Mouse (Mus musculus): ENCODE measurements at regions not wholly inside any gene's neighbourhood (a gene's known extent, or its start where the extent isn't known, plus 50 kb on each side); places are given as distances from the start of the nearest gene placed in this dataset.

DNA sequence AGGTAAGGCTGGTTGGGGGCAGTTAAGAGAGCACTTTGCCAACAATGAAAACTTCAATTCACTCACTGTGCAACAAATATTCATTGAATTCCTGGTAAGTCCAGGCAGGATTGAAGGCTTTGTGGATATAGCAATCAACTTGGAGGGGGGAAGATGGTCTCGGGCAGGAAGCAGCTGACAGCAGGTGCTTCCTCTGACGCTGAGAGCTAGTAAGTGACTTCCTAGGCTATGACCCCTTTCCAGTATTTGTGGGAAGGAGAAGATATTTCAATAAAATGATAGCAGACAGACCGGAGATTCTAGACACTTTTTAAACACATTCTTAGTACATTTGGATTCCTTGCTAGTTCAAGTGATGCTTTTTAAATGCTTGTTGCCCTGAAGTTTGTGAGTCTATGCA, 195.0 kb downstream of the Dusp6 start:
- no peak for TF ChIP-seq CTCF (IDR thresholded peaks at IDR 0.05; ENCODE audit: low read depth, low read length)
- TF ChIP-seq GATA1 (IDR thresholded peaks at IDR 0.05; ENCODE audit: borderline replicate concordance, low read length) = no peak
- TF ChIP-seq TAL1 (conservative IDR thresholded peaks at IDR 0.05; ENCODE audit: low read depth, low read length) = no peak
- no peak for TF ChIP-seq POLR2AphosphoS5 (IDR thresholded peaks at IDR 0.05; ENCODE audit: insufficient replicate concordance, low read depth, low read length)
